Mouse (Mus musculus) midbrain, embryonic 15.5 days (tissue): ENCODE results near the gene Ahcyl2. TPM values are rescaled to one million over a fixed set of nuclear protein-coding genes. Genes with fewer than 3 reads are reported as not detected.

Source experiments
- ATAC-seq: fragments of 200-750 bp; cut with Nextera tagmentation; replicated peaks from 2 replicates; pipeline ENCODE4 v1.8.0; 2017; ENCODE audit warnings: moderate TSS enrichment
- H3K27ac ChIP-seq: fragments of 300-500 bp; sonication (generic); 2 replicates; pipeline ENCODE4 v1.5.1; 2015; ENCODE audit warnings: mild to moderate bottlenecking, inconsistent platforms
- H3K27me3 ChIP-seq: fragments of 300-500 bp; sonication (generic); replicated peaks from 2 replicates; pipeline ENCODE4 v1.6.1; 2015; ENCODE audit warnings: inconsistent platforms
- H3K36me3 ChIP-seq: fragments of 300-500 bp; sonication (generic); replicated peaks from 2 replicates; pipeline ENCODE4 v1.6.1; 2015; ENCODE audit warnings: inconsistent platforms
- H3K4me1 ChIP-seq: fragments of 300-500 bp; sonication (generic); 2 replicates; pipeline ENCODE4 v1.6.1; 2015; ENCODE audit warnings: inconsistent platforms
- H3K4me2 ChIP-seq: fragments of 300-500 bp; sonication (generic); 2 replicates; pipeline ENCODE4 v1.6.1; 2015; ENCODE audit warnings: inconsistent platforms, mild to moderate bottlenecking, moderate library complexity
- H3K4me3 ChIP-seq: fragments of 300-500 bp; sonication (generic); 2 replicates; pipeline ENCODE4 v1.5.1; 2015; ENCODE audit warnings: mild to moderate bottlenecking, inconsistent platforms
- H3K9ac ChIP-seq: fragments of 300-500 bp; sonication (generic); 2 replicates; pipeline ENCODE4 v1.6.1; 2015; ENCODE audit warnings: mild to moderate bottlenecking, inconsistent platforms
- H3K9me3 ChIP-seq: fragments of 300-500 bp; sonication (generic); 2 replicates; pipeline ENCODE4 v1.6.1; 2016; ENCODE audit warnings: inconsistent platforms
- WGBS: fragments of 180-500 bp; shearing (Covaris S2); methylation state at CpG from one replicate; pipeline ENCODE4 v1.1.7; 2015; ENCODE audit warnings: mixed read lengths; 5-methylcytosine and 5-hydroxymethylcytosine counted together
- polyA plus RNA-seq: library from polyadenylated mRNA; unstranded; fragments of >200 nt; fragmentation: Nextera tagmentation; extraction: Ambion mirVana; gene quantifications from 2 replicates; pipeline ENCODE4 v1.2.1, GENCODE M21; 2015

Ahcyl2 gene
- polyA plus RNA-seq, 1 experiment from 2014 or later, result 20.6 TPM

GRCm38 (mm10) chr6:29935741-29936140 is 167.9 kb downstream of the Ahcyl2 start:
- no peak overlapping the region for H3K9ac ChIP-seq
- no peak for ATAC-seq
- no peak overlapping the region for H3K4me3 ChIP-seq
- no peaks in the 10 kb centered on the region for H3K9me3 ChIP-seq
- no peaks in the 10 kb centered on the region for H3K36me3 ChIP-seq
- H3K4me2 ChIP-seq, result no peak overlapping the region
- WGBS, result 100% methylated on average over 1 of the region's 1 CpGs
- no peaks in the 10 kb centered on the region for H3K27me3 ChIP-seq
- H3K27ac ChIP-seq, result no peak overlapping the region
- H3K4me1 ChIP-seq, result no peaks in the 10 kb centered on the region

GRCm38 (mm10) chr6:29940428-29940827 is 172.6 kb downstream of the Ahcyl2 start:
- no peak for ATAC-seq
- WGBS, result 85% methylated on average over 4 of the region's 4 CpGs

GRCm38 (mm10) chr6:29941036-29941435 is 173.2 kb downstream of the Ahcyl2 start:
- Histone ChIP-seq H3K4me2 (no peak overlapping the region), H3K27me3 (no peaks in the 10 kb centered on the region), H3K4me3 (no peak overlapping the region), H3K27ac (no peak overlapping the region), H3K4me1 (no peaks in the 10 kb centered on the region), H3K9ac (no peak overlapping the region), H3K9me3 (no peaks in the 10 kb centered on the region), H3K36me3 (no peaks in the 10 kb centered on the region)
- WGBS, result 80% methylated on average over 2 of the region's 2 CpGs
- no peak for ATAC-seq

More at GRCm38 (mm10) chr6:29940428-29940827, 172.6 kb downstream of the Ahcyl2 start:
- Histone ChIP-seq H3K4me3 (no peak overlapping the region), H3K27ac (no peak overlapping the region), H3K36me3 (no peaks in the 10 kb centered on the region), H3K4me2 (no peak overlapping the region), H3K4me1 (no peaks in the 10 kb centered on the region), H3K9ac (no peak overlapping the region), H3K27me3 (no peaks in the 10 kb centered on the region), H3K9me3 (no peaks in the 10 kb centered on the region)

GRCm38 (mm10) chr6:29944465-29944864 is 176.7 kb downstream of the Ahcyl2 start:
- 65% methylated on average over 1 of the region's 1 CpGs for WGBS
- H3K9me3 ChIP-seq, result no peaks in the 10 kb centered on the region
- no peak overlapping the region for H3K4me3 ChIP-seq
- H3K4me1 ChIP-seq, result no peaks in the 10 kb centered on the region
- ATAC-seq, result peak; percentile 37
- H3K27me3 ChIP-seq, result no peaks in the 10 kb centered on the region
- no peaks in the 10 kb centered on the region for H3K36me3 ChIP-seq
- H3K9ac ChIP-seq, result no peak overlapping the region
- H3K4me2 ChIP-seq, result no peak overlapping the region
- H3K27ac ChIP-seq, result no peak overlapping the region

- no peaks in the 10 kb centered on the region for H3K27me3 ChIP-seq
- H3K9ac ChIP-seq, result no peak overlapping the region
- H3K4me2 ChIP-seq, result no peak overlapping the region
- no peaks in the 10 kb centered on the region for H3K9me3 ChIP-seq
- H3K27ac ChIP-seq, result no peak overlapping the region
- no peak for ATAC-seq
- no peaks in the 10 kb centered on the region for H3K4me1 ChIP-seq
- 86% methylated on average over 2 of the region's 2 CpGs for WGBS
- H3K4me3 ChIP-seq, result no peak overlapping the region
- no peaks in the 10 kb centered on the region for H3K36me3 ChIP-seq
Observed at GRCm38 (mm10) chr6:29946568-29946967, 178.8 kb downstream of the Ahcyl2 start.

- Histone ChIP-seq H3K36me3 (no peaks in the 10 kb centered on the region), H3K27me3 (no peaks in the 10 kb centered on the region), H3K4me1 (no peaks in the 10 kb centered on the region), H3K9ac (no peak overlapping the region), H3K9me3 (no peaks in the 10 kb centered on the region), H3K4me2 (no peak overlapping the region), H3K27ac (no peak overlapping the region), H3K4me3 (no peak overlapping the region)
- 77% methylated on average over 6 of the region's 6 CpGs for WGBS
- no peak for ATAC-seq
Observed at GRCm38 (mm10) chr6:29947823-29948222, 180.0 kb downstream of the Ahcyl2 start.

GRCm38 (mm10) chr6:29956749-29957148 is 188.9 kb downstream of the Ahcyl2 start:
- H3K4me1 ChIP-seq, result no peaks in the 10 kb centered on the region
- H3K9me3 ChIP-seq, result no peaks in the 10 kb centered on the region
- H3K4me3 ChIP-seq, result no peak overlapping the region
- whole genome bisulfite sequencing, result 92% methylated on average over 4 of the region's 4 CpGs
- no peak for ATAC-seq
- H3K36me3 ChIP-seq, result no peaks in the 10 kb centered on the region
- no peaks in the 10 kb centered on the region for H3K27me3 ChIP-seq
- H3K27ac ChIP-seq, result no peak overlapping the region
- no peak overlapping the region for H3K4me2 ChIP-seq
- no peak overlapping the region for H3K9ac ChIP-seq

- Histone ChIP-seq H3K4me1 (no peaks in the 10 kb centered on the region), H3K4me3 (no peak overlapping the region), H3K36me3 (no peaks in the 10 kb centered on the region), H3K9me3 (no peaks in the 10 kb centered on the region), H3K27me3 (no peaks in the 10 kb centered on the region), H3K4me2 (no peak overlapping the region), H3K9ac (no peak overlapping the region), H3K27ac (no peak overlapping the region)
- 67% methylated on average over 3 of the region's 3 CpGs for WGBS
- no peak for ATAC-seq
Observed at GRCm38 (mm10) chr6:29958669-29959068, 190.9 kb downstream of the Ahcyl2 start.

GRCm38 (mm10) chr6:29961081-29961480 is 193.3 kb downstream of the Ahcyl2 start:
- Histone ChIP-seq H3K27ac (no peak overlapping the region), H3K9ac (no peak overlapping the region), H3K27me3 (no peaks in the 10 kb centered on the region), H3K4me3 (no peak overlapping the region), H3K36me3 (no peaks in the 10 kb centered on the region), H3K9me3 (no peaks in the 10 kb centered on the region), H3K4me2 (no peak overlapping the region), H3K4me1 (no peaks in the 10 kb centered on the region)
- no peak for ATAC-seq
- WGBS, result 95% methylated on average over 6 of the region's 6 CpGs

Other genes with a start within 250 kb of the Ahcyl2 start
- 2.0 and 2.1 TPM in 2 replicates for gene Irf5, start 241.4 kb upstream of the Ahcyl2 start, polyA plus RNA-seq
- 87.5 and 93.2 TPM in 2 replicates for gene Tnpo3, start 158.1 kb upstream of the Ahcyl2 start, polyA plus RNA-seq
- 6.5 and 8.3 TPM in 2 replicates for gene Tspan33, start 73.8 kb upstream of the Ahcyl2 start, polyA plus RNA-seq
- gene Smo, start 32.5 kb upstream of the Ahcyl2 start, polyA plus RNA-seq, result 12.3 and 14.2 TPM in 2 replicates
- gene Strip2, start 149.0 kb downstream of the Ahcyl2 start, polyA plus RNA-seq, result 3.9 and 4.0 TPM in 2 replicates